Mouse (Mus musculus): ENCODE data around the gene Sspn.

Gene Sspn

DNA sequence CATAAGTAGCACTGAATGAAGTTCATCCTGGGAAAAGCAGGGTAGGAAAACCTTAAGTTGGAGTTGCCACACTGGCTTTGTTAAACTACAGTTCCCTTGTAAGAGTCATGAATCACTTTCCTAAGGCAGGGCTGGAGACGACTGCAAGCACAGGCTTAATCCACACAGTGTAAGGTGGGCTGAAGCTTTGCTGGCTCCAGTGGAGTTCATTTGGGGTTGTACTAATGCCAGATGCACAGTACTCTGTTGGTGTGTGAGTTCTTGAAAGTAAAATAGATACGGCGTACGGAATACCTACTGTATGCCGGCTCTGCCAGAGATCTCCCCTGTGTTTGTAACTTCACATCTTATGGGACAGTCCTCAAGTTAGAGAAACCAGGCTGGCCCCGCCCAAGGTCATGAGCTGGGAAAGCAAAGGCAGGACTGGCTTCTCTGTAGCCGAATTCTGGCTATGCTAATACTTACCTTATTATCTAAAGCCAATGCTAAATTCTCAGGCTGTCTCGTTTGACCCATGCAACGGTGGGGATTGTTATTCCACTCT is 3.3 kb downstream of the Sspn start:
- DNase-seq = peak; percentile 19

DNA sequence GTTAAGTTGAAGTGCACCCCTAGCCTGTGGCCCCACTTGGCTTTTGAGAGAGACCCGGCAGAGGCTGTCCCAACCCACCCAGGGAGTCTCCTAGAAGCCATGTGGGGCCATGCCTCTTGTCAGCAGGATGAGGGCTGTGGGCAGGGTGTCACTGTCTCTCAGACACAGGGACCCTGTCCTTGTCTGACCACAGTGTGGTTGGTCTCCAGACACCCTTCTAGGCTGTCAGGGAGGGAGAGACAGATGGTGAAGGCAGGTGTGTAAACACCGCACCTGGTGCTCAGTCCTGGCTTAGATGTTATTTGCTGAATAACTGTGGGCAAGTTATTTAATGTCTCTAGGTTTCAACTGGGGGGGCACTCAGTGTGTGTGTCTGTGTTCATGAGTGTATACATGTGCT is 4.5 kb downstream of the Sspn start:
- no peak for DNase-seq

DNA sequence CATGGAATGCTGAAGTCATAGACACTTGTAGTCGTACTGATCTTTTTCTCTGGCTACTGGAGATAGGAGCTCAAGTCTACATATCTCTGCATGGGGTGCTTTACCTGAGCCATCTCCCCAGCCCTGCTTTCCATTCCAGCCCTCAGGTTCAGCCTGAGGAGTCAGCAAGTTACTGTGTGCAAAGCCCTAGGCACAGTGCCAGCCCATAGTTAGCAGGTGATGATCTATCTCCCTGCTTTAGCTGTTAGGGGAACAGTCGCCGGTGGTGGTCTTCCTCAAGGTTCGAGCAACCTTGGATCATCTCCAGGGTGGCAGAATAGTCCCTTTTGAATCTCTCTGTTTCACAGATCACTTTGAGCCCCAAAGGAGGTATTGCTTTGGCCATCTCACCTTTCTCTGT is 5.1 kb downstream of the Sspn start:
- no peak for DNase-seq

DNA sequence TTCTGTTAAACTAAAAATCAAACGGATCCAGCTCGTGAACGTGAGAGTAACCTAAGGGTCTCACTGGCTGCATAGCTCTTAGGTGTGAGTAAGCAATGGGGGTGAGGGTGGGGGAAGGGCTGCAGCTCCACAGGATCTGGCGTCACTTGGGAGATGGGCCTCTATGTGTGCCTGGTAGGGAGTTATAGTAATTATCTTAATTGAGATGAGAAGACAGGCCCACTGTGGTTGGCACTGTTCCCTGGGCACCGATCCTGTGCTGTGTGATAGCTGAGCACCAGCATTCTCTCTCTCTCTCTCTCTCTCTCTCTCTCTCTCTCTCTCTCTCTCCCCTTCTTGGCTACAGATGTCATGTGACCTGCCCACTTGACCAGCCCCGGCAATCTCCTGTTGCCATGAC is 9.4 kb downstream of the Sspn start:
- DNase-seq = no peak

DNA sequence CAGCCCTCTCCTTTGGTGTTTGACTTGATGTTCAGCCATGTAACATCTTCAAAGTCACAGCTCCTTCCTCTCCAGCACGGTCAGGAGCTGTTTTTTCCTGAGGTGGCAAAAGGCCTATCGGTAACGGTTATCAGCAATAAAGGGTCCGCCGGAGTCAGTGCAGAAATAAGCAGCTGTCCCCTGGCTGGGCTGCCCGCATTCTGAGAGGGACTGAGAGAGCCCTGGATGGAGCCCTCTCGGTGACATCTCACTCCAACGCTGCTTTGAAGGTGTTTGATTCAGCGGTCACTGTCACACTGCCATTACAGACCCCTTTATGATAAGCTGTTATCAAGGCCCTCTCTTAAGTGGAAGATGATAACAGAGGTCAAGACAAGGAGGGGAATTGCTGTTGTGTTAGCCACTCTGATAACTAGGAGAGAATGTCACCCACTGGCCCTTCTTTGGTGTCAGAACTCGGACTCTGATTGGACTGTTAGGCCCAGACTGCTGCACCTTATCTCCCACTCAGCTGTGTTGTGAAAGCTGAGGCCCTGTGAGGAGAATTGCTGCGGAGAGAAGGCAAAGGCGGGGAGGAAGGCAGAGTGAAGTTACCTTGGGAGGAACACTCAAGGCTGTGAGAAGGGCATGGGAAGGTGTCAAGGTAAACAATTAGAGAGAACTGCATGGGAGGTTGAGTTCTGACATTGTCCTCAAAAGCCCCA is 11.0 kb downstream of the Sspn start:
- no peak for DNase-seq

DNA sequence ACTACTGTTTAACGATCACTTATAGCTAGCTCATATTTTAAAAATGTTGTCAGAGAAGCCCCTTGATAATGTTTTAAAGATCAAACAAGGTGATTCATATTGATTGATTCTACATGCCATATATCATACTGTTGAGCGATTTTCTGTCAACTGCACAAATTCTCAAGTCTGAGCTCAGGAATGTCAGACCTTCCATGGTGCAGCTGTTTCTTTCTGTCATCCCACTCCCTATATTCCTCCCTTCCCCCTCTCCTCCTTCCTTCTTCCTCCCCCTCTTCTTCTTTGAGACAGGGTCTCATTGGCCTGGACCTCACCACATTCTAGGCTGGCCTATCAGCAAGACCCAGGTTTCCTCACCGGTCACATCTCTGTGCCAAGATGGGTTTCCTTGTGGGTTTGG is 12.0 kb downstream of the Sspn start:
- DNase-seq = no peak

DNA sequence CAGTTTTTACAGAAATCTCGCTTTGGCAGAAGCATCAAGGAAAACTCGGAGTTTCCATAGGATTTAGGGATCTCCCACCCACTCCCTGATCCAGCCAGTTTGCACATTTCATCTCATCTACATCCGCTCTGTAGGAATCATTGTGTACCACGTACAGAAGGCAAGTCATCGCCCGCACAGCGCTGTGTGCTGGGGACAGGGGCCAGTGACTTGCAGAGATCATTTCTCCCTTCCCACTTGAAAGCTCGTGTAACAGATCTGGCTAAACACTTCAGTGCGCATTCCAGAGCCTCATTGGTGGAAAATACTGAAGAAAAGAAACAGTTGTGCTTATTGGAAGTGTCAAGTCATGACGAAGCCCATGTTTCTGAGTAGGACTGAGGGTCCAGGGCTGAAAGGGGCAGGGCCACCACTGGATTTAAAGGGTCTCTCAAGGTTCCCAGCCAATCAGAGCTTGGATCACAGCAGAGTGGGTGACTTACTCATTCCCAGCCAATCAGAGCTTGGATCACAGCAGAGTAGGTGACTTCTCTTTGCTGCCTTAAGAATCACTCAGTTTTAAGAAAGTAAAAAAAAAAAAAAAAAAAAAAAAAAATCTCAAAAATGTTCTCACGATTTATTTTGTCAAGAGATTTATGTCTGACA is 14.4 kb downstream of the Sspn start:
- DNase-seq = peak; percentile 30

DNA sequence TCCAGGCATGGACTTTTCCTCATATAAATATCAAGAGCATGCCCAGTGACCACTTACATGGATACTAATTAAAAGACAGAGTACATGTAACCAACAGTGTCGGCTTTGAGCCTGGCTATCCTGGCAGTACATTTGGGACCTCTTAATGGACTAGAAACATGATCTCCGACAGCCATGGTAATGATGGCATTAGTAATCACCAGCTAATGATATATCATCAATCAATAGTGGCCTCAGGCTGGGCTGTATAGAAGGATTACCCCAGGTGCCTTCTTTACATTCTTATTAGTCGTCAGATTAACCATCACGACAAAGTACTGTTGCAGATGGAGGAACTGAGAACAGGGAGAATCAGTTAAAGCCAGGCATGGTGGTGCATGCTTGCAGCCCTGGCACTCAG is 17.6 kb downstream of the Sspn start:
- no peak for DNase-seq

DNA sequence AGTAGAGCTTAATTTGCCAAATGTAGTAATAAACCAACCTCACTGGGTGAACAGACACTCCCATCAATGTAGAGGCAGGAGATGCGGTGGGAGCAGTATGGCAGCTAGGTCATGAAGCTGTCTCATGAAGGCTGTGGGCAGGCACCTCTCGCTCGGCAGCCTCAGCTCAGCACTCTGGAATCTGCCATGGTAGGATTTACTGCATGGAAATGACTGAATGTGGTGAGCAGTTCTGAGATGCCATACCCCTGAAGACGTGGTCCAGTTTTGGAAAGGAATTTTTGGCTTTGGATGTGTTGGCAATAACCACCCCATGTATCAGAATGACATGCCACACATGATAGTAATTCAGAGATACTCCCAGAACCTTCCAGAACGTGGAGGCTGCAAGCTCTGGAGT is 19.2 kb downstream of the Sspn start:
- DNase-seq = no peak

DNA sequence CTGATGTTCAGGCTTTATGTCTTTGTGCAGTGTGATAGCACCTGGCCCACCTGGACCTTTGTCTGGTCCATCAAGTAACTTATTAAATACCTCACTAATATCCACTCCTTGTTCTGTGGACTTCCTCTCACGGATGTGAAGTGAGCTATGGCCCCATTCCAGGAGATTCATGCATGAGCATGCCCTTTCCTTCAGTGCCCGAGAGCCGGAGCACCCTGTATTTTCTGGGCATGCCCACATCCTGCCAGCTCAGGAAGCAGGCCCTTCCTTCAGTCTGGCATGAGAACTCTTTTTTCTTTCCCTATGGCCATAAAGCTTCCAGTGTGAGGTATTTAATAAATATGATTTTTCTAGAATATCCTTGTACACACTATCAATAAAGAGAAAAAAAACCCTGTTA is 21.2 kb downstream of the Sspn start:
- no peak for DNase-seq

DNA sequence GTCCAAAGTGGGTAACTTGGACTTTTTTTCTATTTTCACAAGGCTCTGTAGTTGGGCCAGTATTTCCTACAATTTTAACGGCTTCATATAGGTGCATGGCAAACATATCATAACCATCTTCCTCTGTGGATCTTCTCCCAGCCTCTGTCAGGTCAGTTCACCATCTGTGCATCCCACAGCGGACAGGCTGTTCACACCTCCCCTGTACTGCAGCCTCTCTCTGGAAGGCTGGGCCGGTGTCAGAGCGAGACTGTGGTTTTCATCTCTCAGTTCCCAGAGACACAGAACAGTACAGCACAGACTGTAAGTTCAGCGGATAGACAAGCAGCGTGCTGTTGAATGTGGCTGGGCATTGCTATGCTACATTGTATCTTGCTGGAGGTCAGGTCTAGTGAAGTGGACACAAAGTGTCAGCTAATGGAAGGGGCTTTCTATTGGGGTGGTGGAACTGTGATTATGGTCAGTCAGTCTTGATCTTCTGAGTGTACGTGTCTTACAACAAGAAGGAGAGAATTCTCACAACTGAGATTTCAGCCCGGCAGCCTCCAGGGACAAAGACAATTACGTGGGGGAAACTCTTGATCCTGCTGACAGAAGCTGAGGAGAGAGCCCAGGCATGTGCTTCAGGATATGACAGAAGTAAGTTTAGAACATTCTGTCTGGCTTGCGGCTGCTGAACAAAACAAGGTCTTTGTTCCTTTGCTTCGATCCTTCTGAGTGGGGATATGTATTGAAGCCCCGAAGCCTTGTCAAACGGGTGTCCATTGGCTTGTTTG is 21.9 kb downstream of the Sspn start:
- no peak for DNase-seq

DNA sequence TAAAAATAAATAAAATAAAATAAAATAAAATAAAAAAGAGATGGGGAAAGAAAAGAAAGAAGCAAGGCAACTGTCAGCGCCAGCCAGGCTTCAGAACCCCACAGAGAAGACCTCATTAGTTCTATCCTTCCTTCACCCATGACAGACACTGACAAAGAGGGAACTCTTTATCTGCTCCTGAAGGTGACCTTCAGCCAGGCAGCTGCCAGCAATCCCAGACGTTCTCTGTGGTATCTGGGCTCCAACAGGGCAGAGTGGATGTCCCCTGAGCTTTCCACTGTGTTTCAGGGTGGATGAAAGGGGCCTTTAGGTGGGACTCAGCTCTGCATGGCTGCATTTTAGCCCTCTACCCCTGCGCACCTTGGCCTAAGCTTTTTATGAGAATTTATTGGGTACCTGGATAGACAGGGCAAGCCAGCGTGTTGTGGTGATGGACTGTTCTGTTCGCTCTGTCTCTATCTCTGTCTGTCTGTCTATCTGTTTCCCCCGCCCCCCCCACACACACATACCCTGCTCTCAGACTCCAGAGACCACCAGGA is 26.1 kb downstream of the Sspn start:
- no peak for DNase-seq

DNA sequence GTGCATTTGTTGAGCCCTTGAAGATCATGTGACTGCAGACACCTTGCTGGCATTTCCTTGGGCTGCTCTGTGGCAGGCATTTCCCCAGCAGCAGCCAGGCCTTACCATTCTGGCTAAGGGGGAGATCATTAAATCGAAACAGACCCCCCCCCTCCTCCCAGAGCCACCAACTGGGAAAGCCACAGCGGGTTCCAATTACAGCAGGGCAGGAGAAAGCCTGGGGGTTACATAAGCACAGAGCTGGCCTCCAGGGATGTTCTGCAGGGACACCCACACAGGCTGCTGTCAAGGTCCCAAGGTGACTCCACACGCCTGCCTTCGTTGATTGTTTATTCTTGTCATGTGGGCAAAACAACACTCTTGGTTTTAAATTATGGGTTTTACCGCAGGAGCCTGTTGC is 26.6 kb downstream of the Sspn start:
- DNase-seq = no peak

DNA sequence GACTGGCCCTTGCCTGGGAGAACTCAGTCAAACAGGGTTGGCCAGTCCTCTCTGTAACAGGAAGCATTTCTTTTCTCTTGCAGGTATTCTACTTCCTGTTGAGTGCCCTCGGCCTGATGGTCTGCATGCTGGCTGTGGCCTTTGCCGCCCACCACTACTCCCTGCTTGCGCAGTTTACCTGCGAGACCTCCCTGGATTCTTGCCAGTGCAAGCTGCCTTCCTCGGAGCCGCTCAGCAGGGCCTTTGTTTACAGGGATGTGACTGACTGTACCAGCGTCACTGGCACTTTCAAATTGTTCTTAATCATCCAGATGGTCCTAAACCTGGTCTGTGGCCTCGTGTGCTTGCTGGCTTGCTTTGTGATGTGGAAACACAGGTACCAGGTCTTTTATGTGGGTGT is 29.6 kb downstream of the Sspn start:
- DNase-seq = no peak

DNA sequence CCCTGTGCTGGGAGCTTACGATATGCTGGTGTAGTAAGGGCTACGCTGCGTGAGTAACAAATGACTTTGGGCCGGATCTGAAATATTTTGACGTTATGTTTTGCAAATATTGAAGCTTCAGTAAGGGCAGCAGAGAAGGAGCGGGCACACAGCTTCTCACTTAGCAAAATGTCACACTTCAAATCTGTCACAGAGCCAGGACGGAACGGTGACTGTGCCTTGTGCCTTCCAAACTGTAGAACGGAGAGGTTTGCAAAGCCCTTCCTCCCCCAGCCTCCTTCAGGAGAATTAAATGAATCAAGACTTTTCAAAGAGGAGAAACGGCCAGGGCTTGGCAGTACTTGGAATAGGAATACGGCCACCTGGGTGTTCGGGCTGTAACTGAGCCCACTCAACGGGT is 32.5 kb downstream of the Sspn start:
- DNase-seq = no peak

DNA sequence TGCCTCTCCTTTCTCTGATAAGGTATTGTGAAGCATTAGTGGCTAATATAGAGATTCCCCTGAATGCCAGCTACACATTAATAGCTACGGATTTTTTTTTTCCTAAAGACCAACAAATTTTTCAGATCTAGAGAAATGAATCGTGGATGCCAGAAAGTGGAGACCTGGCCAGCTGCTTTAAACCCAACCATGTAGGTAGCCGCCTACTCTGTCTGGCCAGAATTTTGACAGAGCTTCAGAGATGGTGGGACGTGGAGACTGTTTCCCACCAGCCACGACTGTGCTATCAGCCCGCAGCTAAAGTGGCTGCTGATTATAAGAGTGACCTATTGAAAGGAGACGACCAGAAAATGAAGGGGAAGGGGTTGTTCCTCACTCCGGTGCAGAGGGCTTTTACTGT is 36.3 kb downstream of the Sspn start:
- DNase-seq = no peak

DNA sequence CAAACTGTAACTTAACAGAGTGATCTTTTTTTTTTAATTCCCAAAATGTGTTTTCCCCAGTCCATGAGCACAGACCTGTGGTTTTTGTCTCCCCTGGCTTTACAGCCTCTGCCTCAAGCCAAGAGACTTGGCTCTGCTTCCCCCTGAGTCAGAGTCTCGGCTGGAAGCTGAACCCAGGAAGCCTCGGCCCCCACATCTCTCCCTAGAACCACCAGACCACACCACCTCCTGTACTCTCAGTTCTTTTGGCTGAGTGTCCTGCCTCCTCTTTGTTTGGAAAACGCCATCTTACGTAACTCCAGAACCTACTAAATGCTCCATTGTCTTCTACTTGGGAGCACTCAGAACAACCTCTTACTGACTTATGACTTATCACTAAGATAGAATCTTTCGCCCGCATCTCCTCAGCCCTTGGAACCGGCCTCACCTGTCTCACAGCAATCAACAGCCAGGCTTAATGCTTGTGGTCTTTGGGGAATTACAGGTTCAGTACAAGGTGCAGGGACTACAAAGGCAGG is 36.9 kb downstream of the Sspn start:
- DNase-seq = peak; percentile 47

DNA sequence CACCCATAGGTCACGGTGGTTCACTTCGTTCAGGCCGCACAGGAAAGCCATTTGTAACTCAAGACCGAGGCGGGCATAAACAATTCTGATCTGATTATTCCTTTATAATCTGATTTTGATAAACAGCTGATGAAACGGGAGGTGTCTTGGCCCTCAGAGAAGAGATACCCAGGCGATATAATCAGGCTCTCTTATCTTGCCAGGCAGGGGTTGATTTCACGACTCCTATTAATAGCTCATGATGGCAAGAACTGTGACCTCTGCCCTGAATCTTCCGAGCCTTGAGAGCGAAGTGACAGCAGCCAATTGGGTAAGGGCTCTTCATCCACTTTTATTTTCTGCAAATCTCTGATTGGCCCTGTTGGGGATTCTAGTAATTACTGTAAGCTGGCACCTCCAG is 37.4 kb downstream of the Sspn start:
- peak; percentile 15 for DNase-seq

DNA sequence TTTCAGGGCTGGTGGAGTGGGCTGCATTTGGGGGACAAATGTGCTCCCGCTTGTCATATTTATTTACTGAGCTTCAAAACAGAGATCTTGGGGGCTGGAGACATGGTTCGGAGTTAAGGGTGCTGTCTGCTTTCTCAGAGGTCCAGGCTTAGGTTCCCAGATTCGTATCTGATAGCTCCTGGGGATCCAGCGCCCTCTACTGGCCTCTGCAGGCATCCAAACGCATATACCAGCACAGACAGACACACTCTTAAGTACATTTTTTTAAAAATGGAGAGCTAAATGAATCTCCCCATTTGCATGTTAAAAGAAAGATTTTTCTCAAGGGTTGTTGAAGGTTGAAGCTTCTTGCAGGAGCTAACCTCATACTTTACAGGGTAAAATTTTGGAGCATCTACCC is 38.1 kb downstream of the Sspn start:
- DNase-seq = no peak

DNA sequence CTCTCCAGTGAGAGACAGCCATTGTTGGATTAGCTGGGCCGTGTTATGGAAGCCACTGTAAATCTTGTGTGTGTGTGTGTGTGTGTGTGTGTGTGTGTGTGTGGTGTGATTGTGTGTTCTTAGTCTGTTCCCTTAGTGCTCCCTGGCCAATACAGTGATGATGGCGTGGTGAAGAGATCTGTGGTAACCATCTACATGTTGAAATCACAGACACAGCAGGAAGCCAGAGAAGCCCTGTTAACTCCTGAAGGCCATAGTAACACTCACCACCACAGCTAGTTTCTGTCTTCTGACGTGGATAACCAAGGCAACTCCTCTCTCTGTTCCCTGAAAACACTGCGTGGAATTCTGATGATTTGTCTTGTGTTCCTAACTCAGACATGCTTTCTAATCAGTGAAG is 40.7 kb downstream of the Sspn start:
- no peak for DNase-seq

DNA sequence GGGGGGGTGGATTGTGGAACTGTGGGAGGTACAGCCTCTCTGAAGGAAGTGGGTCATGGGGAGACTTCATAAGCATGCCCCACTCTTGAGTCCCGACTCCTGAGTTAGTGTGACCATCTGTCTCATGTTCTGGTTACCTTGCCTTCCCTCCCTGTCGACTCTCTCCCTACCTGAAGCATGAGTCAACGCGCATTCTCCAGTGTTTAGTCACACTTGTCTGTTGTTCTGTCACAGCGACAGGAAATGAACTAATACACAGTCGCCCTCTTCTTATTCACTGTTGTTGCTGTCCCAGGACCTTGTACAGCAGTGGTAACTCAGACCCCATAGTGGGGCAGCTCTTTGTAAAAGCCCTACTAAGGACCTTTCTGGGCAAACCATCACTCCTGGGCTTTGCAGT is 41.4 kb downstream of the Sspn start:
- DNase-seq = no peak

DNA sequence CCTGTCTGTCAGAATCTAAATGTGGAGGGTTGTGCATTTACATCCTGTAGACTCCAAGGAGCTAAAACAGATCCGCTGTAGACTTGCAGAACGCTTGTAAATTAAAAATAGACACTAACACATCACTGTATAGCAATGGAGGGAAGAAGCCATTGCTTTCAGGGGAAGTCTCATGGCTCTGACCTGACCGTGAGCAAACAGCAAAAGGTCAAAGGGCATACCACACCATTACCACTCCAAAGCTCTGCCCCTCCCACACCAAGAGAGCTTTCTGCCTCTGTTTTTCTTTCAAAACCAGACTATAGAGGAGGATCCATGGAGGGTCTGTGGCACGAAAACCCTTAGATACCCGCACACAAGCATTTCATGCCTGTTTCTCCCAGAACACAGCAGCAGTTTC is 41.9 kb downstream of the Sspn start:
- DNase-seq = no peak

DNA sequence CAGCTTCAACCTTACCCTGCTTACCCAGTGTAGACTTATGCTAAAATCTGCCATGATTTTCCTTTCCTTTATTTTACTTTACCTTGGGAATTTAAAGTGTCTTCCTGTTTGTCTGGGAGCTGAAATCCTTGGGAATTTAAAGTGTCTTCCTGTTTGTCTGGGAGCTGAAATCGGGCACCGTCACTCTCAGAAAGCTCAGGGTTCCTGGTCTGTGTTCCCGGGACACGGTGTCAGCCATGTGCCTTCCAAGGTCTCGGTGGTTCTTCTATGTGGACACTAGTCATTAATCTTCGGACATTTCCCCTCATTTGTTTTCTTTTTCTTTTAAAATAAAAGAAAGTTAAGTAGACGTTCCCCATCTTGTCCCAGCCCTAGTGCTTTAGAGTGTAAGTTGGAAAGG is 43.3 kb downstream of the Sspn start:
- no peak for DNase-seq

DNA sequence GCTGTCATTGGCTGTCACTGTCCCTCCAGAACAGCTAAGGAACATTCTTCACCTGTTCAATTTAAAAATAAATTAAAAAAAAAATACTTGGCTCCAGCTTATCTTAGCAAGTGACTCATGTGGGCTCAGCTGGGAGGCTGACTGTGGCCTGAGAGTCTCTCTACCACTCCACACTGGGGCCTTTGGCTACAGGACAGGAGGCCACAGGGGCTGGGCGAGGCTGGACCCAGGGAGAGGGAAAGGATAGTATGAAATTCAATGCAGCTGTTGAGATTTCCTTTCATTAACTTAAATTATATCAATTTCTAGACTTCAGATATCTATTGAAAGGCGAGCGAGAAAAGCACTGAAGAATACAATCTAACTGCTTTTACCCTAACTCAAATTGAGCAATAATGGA is 45.9 kb downstream of the Sspn start:
- DNase-seq = no peak
